Mouse (Mus musculus) erythroblast, embryonic 14.5 days (primary cell): Measurements from ENCODE around the gene Thumpd2.

ENCODE experiments used
- GATA1 ChIP-seq: IDR thresholded peaks from 2 replicates; pipeline ENCODE4 v1.6.1; 2012; ENCODE audit warnings: low read length, inconsistent platforms, mixed read lengths
- TAL1 ChIP-seq: IDR thresholded peaks from 3 replicates; pipeline ENCODE4 v1.6.1; 2012; ENCODE audit warnings: low read length, inconsistent platforms, mixed read lengths

GRCm38 (mm10) chr17:81088866-81089265 lies 24.0 kb upstream of the Thumpd2 start:
- no peak for TF ChIP-seq GATA1
- TF ChIP-seq TAL1: no peak
